Mouse (Mus musculus) spleen, adult 2 months (tissue): Measurements from ENCODE around the gene Marcksl1.

Source experiments
- CTCF ChIP-seq: fragments of 200-500 bp; IDR thresholded peaks from 2 replicates; pipeline ENCODE4 v1.5.1; 2011; ENCODE audit warnings: mild to moderate bottlenecking, inconsistent platforms; ENCODE audit not compliant: insufficient read depth, insufficient read length, insufficient replicate concordance; ENCODE audit errors: extremely low read depth
- POLR2A ChIP-seq: fragments of 200-500 bp; IDR thresholded peaks from 2 replicates; pipeline ENCODE4 v1.6.1; 2011; ENCODE audit warnings: low read depth, low read length, inconsistent platforms

GRCm38 (mm10) chr4:129500607-129501566, 12.5 kb upstream of the Marcksl1 start:
- TF ChIP-seq CTCF (no peak), POLR2A (peak; percentile 76)
